In the genomic region with DNA sequence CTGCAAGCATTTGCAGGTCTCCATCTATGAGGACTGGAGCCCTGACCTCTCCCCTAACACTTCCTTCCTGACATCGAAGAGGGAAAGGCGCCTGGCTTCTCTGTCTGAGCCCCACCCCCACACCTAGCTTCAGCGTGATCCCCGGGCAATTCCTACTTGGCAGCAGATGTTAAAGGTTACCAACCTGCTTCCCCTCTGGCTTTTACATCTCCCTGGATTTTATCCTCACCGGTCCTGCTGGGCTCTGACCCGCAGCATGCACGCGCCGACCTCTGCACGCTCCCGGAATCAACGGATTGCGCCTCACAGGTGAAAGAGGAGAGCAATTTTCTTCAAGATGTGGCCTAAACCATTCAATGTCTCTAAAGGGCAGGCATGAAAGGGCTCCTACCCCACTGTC, we compare ENCODE assay signal across 23 mouse cellular contexts.
DNase-seq lines count a peak whose midpoint lies in the region; ATAC-seq lines count a peak whose summit lies in the region.
"Had no signal": no experiment of that assay in that cellular context is flagged by ENCODE, and none has a peak within 500 bp of the region (broad histone marks: within the 10 kb centered on the region; RNA-seq: fewer than 3 reads in every experiment).

No protein-coding gene starts in this region.

- H3K27me3 ChIP-seq in hindbrain, embryonic 10.5 days (ENCODE audit: insufficient read depth, poor library complexity, severe bottlenecking), result peaks cover 29% of the 10 kb centered on the region
- H3K27me3 ChIP-seq in hindbrain, embryonic 13.5 days, result no peaks in the 10 kb centered on the region
- H3K27me3 ChIP-seq in embryonic facial prominence, embryonic 10.5 days (replicated peaks; ENCODE audit: low read depth, poor library complexity, severe bottlenecking), result peaks cover 59% of the 10 kb centered on the region
- peaks cover 11% of the 10 kb centered on the region; the same call in 1 of the 2 replicates for H3K27me3 ChIP-seq in limb, embryonic 11.5 days (ENCODE audit: control insufficient read depth, insufficient read depth, low read length)
- H3K27me3 ChIP-seq: CH12.LX, Patski had no signal

- H3K27ac ChIP-seq in hindbrain, embryonic 10.5 days, result no peak overlapping the region
- no peak overlapping the region for H3K27ac ChIP-seq in hindbrain, embryonic 13.5 days
- no peak overlapping the region for H3K27ac ChIP-seq in embryonic facial prominence, embryonic 10.5 days (replicated peaks)
- no peak overlapping the region for H3K27ac ChIP-seq in limb, embryonic 11.5 days (replicated peaks; ENCODE audit: low read depth, low read length)
- H3K27ac ChIP-seq: embryonic facial prominence, embryonic 12.5 days; embryonic facial prominence, embryonic 15.5 days; hindbrain, embryonic 15.5 days had no signal

- no peak for ATAC-seq in hindbrain, embryonic 13.5 days (ENCODE audit: low FRiP score)
- ATAC-seq in limb, embryonic 11.5 days (ENCODE audit: insufficient number of reproducible peaks, low FRiP score, low TSS enrichment, low read depth), result no peak
- ATAC-seq: forebrain, embryonic 14.5 days; intestine, postnatal 0 days; Patski had no signal

- peak; percentile 40 for DNase-seq in hindbrain, embryonic 10.5 days (ENCODE audit: low spot score)
- DNase-seq in embryo, embryonic 10.5 days (ENCODE audit: low spot score), result peak; percentile 59
- DNase-seq in embryonic facial prominence, embryonic 10.5 days (ENCODE audit: low spot score), result peak; percentile 76
- DNase-seq in limb, embryonic 11.5 days (ENCODE audit: low spot score), result peak; percentile 43
- DNase-seq in layer of hippocampus, adult 11-12 months (ENCODE audit: low spot score), result no peak
- no peak for DNase-seq in right cerebral cortex, postnatal 14 days
- DNase-seq: adrenal gland, postnatal 10 days; B cell, adult 2 months; cerebellum, adult 11 months; cerebellum, adult 2 months; cerebellum, adult 9-11 months; cerebellum, postnatal 25 days; gastrocnemius, postnatal 25 days had no signal

- 41% methylated on average over 13 of the region's 13 CpGs for WGBS in hindbrain, embryonic 10.5 days
- WGBS in hindbrain, embryonic 13.5 days, result 52% methylated on average over 13 of the region's 13 CpGs
- WGBS in embryonic facial prominence, embryonic 10.5 days, result 20% methylated on average over 13 of the region's 13 CpGs
- 14% methylated on average over 13 of the region's 13 CpGs for WGBS in limb, embryonic 11.5 days

- no peak overlapping the region for H3K4me2 ChIP-seq in hindbrain, embryonic 13.5 days
- 0 out of 2 replicates have a peak overlapping the region, but pooled peaks have one; percentile 17 for H3K4me2 ChIP-seq in limb, embryonic 11.5 days (ENCODE audit: low read depth, severe bottlenecking)
- H3K4me2 ChIP-seq: embryonic facial prominence, embryonic 12.5 days; embryonic facial prominence, embryonic 15.5 days; heart, embryonic 11.5 days; hindbrain, embryonic 15.5 days had no signal

- no peaks in the 10 kb centered on the region for H3K36me3 ChIP-seq in hindbrain, embryonic 10.5 days
- no peaks in the 10 kb centered on the region for H3K36me3 ChIP-seq in hindbrain, embryonic 13.5 days
- H3K36me3 ChIP-seq in embryonic facial prominence, embryonic 10.5 days (replicated peaks), result no peaks in the 10 kb centered on the region
- H3K36me3 ChIP-seq in limb, embryonic 11.5 days (ENCODE audit: control insufficient read depth, insufficient read depth, low read length), result no peaks in the 10 kb centered on the region
- H3K36me3 ChIP-seq: embryonic facial prominence, embryonic 12.5 days; embryonic facial prominence, embryonic 15.5 days; G1E; hindbrain, embryonic 15.5 days had no signal

- no peaks in the 10 kb centered on the region for H3K9me3 ChIP-seq in hindbrain, embryonic 10.5 days
- no peaks in the 10 kb centered on the region for H3K9me3 ChIP-seq in hindbrain, embryonic 13.5 days
- H3K9me3 ChIP-seq in embryonic facial prominence, embryonic 10.5 days, result no peaks in the 10 kb centered on the region
- H3K9me3 ChIP-seq in limb, embryonic 11.5 days (ENCODE audit: control insufficient read depth, low read length), result no peaks in the 10 kb centered on the region
- H3K9me3 ChIP-seq: embryonic facial prominence, embryonic 12.5 days; embryonic facial prominence, embryonic 15.5 days; hindbrain, embryonic 15.5 days had no signal

- peaks cover 24% of the 10 kb centered on the region for H3K4me1 ChIP-seq in hindbrain, embryonic 10.5 days (replicated peaks)
- H3K4me1 ChIP-seq in hindbrain, embryonic 13.5 days (replicated peaks), result peaks cover 8% of the 10 kb centered on the region; the same call in 1 of the 2 replicates
- peaks cover 52% of the 10 kb centered on the region for H3K4me1 ChIP-seq in embryonic facial prominence, embryonic 10.5 days
- H3K4me1 ChIP-seq in limb, embryonic 11.5 days (ENCODE audit: control insufficient read depth, insufficient read depth, low read length), result peaks cover 20% of the 10 kb centered on the region; the same call in 1 of the 2 replicates

- H3K4me3 ChIP-seq in hindbrain, embryonic 10.5 days, result no peak overlapping the region
- H3K4me3 ChIP-seq in hindbrain, embryonic 13.5 days, result no peak overlapping the region
- no peak overlapping the region for H3K4me3 ChIP-seq in embryonic facial prominence, embryonic 10.5 days
- H3K4me3 ChIP-seq in limb, embryonic 11.5 days (ENCODE audit: low read depth, low read length), result no peak overlapping the region
- H3K4me3 ChIP-seq: embryonic facial prominence, embryonic 12.5 days; embryonic facial prominence, embryonic 15.5 days; hindbrain, embryonic 15.5 days had no signal

- no peak overlapping the region for H3K9ac ChIP-seq in hindbrain, embryonic 13.5 days
- no peak overlapping the region for H3K9ac ChIP-seq in limb, embryonic 11.5 days (ENCODE audit: low read length)
- H3K9ac ChIP-seq: embryonic facial prominence, embryonic 12.5 days; embryonic facial prominence, embryonic 15.5 days; hindbrain, embryonic 15.5 days had no signal

Comparison
In these comparisons a context has a peak if more than half of its experiments do, and no peak if none do; other contexts are left out.
1. DNase-seq: peak in hindbrain, embryonic 10.5 days (single experiment), embryo, embryonic 10.5 days (single experiment), embryonic facial prominence, embryonic 10.5 days (single experiment) and limb, embryonic 11.5 days (single experiment); none in layer of hippocampus, adult 11-12 months (single experiment) and right cerebral cortex, postnatal 14 days (single experiment).